Mouse (Mus musculus): ENCODE data around the gene Pla1a. TPM values are rescaled to one million over a fixed set of nuclear protein-coding genes. Genes with fewer than 3 reads are reported as not detected.

Gene Pla1a
- polyA plus RNA-seq, 1 experiment from 2014 or later, result 0.38 TPM

DNA sequence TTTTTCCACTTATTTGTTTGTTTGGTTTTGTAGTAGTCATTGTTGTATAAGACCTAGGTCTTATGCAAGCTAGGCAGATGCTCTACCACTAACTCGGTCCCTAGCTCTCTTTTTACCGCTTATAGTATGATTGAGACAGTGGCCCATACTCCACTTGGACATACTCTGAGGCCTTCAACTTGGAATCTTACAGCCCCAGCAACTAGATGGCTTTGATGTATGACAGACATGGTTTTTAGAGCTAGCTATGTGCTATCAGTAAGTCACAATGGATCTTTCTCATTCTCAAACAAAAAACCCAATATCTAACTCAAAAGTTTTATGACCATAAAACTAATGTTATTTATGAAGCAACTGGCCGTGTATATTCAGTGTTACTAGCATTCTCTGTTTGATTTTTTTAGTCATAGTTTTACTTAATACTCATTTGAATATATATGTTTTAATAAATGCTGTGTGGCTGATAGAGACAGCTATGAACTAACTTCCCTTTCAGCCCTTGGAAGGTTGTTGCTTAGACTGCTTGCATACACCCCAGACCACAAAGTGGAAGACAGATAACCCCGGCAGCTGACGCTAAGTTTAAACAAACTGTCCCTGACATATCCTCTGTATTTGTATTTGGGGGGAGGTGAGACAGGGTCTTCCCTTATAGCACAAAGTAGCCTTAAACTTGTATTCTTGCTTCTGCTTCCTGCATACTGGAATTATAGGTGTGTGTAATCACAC, 78.6 kb downstream of the Pla1a start:
- Histone ChIP-seq H3K4me3 (replicated peaks; ENCODE audit: low read depth, low read length) (no peak overlapping the region), H3K27ac (replicated peaks; ENCODE audit: low read depth, low read length) (no peak overlapping the region), H3K9ac (replicated peaks; ENCODE audit: low read length) (no peak overlapping the region), H3K36me3 (ENCODE audit: control insufficient read depth, insufficient read depth, low read length) (peaks cover 32% of the 10 kb centered on the region), H3K4me1 (ENCODE audit: control insufficient read depth, insufficient read depth, low read length) (no peaks in the 10 kb centered on the region), H3K4me2 (ENCODE audit: low read length) (no peak overlapping the region), H3K27me3 (ENCODE audit: control insufficient read depth, insufficient read depth, low read length) (no peaks in the 10 kb centered on the region), H3K9me3 (ENCODE audit: control insufficient read depth, low read length) (no peaks in the 10 kb centered on the region)
- ATAC-seq (ENCODE audit: low FRiP score, low TSS enrichment) (no peak), DNase-seq (no peak)
- 93% methylated on average over 5 of the region's 5 CpGs for WGBS

DNA sequence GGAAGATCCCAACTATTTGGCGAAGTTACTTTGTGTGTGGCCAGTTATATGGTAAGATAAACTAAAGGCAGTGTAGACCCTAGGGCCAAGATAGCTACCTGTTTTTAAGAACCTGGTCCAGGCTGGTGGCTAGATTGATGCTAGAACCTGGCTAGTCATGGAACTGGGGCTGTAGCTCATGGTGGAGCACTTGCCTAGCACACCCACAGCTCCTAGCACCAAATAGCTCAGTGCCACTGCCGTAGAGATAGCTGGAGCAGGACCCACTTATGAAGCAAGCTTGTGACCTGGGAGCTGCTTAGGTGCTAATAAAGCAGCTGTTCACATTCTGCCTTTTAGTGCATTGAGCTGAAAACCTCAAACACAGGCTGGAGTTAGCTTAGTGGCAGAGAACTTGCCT, 79.3 kb downstream of the Pla1a start:
- no peak for ATAC-seq (ENCODE audit: low FRiP score, low TSS enrichment)
- H3K9me3 ChIP-seq (ENCODE audit: control insufficient read depth, low read length), result no peaks in the 10 kb centered on the region
- H3K9ac ChIP-seq (replicated peaks; ENCODE audit: low read length), result no peak overlapping the region
- 93% methylated on average over 2 of the region's 2 CpGs for WGBS
- H3K27me3 ChIP-seq (ENCODE audit: control insufficient read depth, insufficient read depth, low read length), result no peaks in the 10 kb centered on the region
- no peaks in the 10 kb centered on the region for H3K4me1 ChIP-seq (ENCODE audit: control insufficient read depth, insufficient read depth, low read length)
- H3K4me2 ChIP-seq (ENCODE audit: low read length), result no peak overlapping the region
- peaks cover 34% of the 10 kb centered on the region for H3K36me3 ChIP-seq (ENCODE audit: control insufficient read depth, insufficient read depth, low read length)
- no peak overlapping the region for H3K4me3 ChIP-seq (replicated peaks; ENCODE audit: low read depth, low read length)
- DNase-seq, result no peak
- H3K27ac ChIP-seq (replicated peaks; ENCODE audit: low read depth, low read length), result no peak overlapping the region

GRCm38 (mm10) chr16:38352851-38353250, 80.1 kb downstream of the Pla1a start:
- ATAC-seq (ENCODE audit: low FRiP score, low TSS enrichment), result no peak
- H3K27ac ChIP-seq (replicated peaks; ENCODE audit: low read depth, low read length), result no peak overlapping the region

GRCm38 (mm10) chr16:38352031-38352430, 80.9 kb downstream of the Pla1a start:
- H3K27ac ChIP-seq (replicated peaks; ENCODE audit: low read depth, low read length), result no peak overlapping the region
- peaks cover 7% of the 10 kb centered on the region for H3K4me1 ChIP-seq (ENCODE audit: control insufficient read depth, insufficient read depth, low read length)
- H3K9ac ChIP-seq (replicated peaks; ENCODE audit: low read length), result no peak overlapping the region
- WGBS, result 91% methylated on average over 7 of the region's 7 CpGs
- no peaks in the 10 kb centered on the region for H3K27me3 ChIP-seq (ENCODE audit: control insufficient read depth, insufficient read depth, low read length)
- ATAC-seq (ENCODE audit: low FRiP score, low TSS enrichment), result no peak
- no peak overlapping the region for H3K4me3 ChIP-seq (replicated peaks; ENCODE audit: low read depth, low read length)
- H3K36me3 ChIP-seq (ENCODE audit: control insufficient read depth, insufficient read depth, low read length), result peaks cover 34% of the 10 kb centered on the region
- no peak for DNase-seq
- no peak overlapping the region for H3K4me2 ChIP-seq (ENCODE audit: low read length)
- H3K9me3 ChIP-seq (ENCODE audit: control insufficient read depth, low read length), result no peaks in the 10 kb centered on the region

More at GRCm38 (mm10) chr16:38352851-38353250, 80.1 kb downstream of the Pla1a start:
- no peak for DNase-seq
- Histone ChIP-seq H3K27me3 (ENCODE audit: control insufficient read depth, insufficient read depth, low read length) (no peaks in the 10 kb centered on the region), H3K9me3 (ENCODE audit: control insufficient read depth, low read length) (no peaks in the 10 kb centered on the region), H3K4me2 (ENCODE audit: low read length) (no peak overlapping the region), H3K9ac (replicated peaks; ENCODE audit: low read length) (no peak overlapping the region), H3K36me3 (ENCODE audit: control insufficient read depth, insufficient read depth, low read length) (peaks cover 34% of the 10 kb centered on the region), H3K4me1 (ENCODE audit: control insufficient read depth, insufficient read depth, low read length) (peaks cover 2% of the 10 kb centered on the region), H3K4me3 (replicated peaks; ENCODE audit: low read depth, low read length) (no peak overlapping the region)

- DNase-seq, result no peak
- Histone ChIP-seq H3K4me2 (ENCODE audit: low read length) (no peak overlapping the region), H3K27ac (replicated peaks; ENCODE audit: low read depth, low read length) (no peak overlapping the region), H3K9ac (replicated peaks; ENCODE audit: low read length) (no peak overlapping the region), H3K36me3 (ENCODE audit: control insufficient read depth, insufficient read depth, low read length) (peaks cover 34% of the 10 kb centered on the region), H3K27me3 (ENCODE audit: control insufficient read depth, insufficient read depth, low read length) (no peaks in the 10 kb centered on the region), H3K4me1 (ENCODE audit: control insufficient read depth, insufficient read depth, low read length) (peaks cover 7% of the 10 kb centered on the region), H3K9me3 (ENCODE audit: control insufficient read depth, low read length) (no peaks in the 10 kb centered on the region), H3K4me3 (replicated peaks; ENCODE audit: low read depth, low read length) (no peak overlapping the region)
- ATAC-seq (ENCODE audit: low FRiP score, low TSS enrichment), result no peak
- WGBS, result 85% methylated on average over 6 of the region's 6 CpGs
Observed at GRCm38 (mm10) chr16:38350939-38351338, 82.0 kb downstream of the Pla1a start.

DNA sequence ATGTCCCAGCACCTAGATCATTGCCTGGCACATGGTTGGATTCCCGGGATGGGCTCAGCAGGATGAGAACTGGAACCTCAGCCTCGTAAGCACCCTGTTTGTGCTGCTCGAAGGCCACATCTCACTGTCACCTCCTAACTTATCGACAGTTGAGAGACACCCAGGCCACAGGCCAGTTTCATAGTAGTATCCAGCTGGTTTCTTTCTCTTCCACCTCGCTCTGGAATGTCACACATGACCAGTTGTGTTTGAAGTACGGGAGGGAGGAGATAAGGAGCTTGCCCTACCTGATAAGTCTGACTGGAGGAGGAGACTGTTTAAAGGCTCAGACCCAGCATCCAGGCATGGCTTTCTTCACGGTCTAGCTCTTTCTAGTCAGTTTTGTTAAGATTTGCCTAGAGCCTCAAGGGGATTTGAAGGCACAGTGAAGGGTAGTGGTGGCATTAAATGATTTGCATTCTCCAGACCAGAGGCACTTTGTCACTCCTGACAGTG, 82.5 kb downstream of the Pla1a start:
- ATAC-seq (ENCODE audit: low FRiP score, low TSS enrichment) (no peak), DNase-seq (no peak)
- Histone ChIP-seq H3K4me1 (ENCODE audit: control insufficient read depth, insufficient read depth, low read length) (peaks cover 7% of the 10 kb centered on the region), H3K9ac (replicated peaks; ENCODE audit: low read length) (no peak overlapping the region), H3K4me2 (ENCODE audit: low read length) (no peak overlapping the region), H3K9me3 (ENCODE audit: control insufficient read depth, low read length) (no peaks in the 10 kb centered on the region), H3K36me3 (ENCODE audit: control insufficient read depth, insufficient read depth, low read length) (peaks cover 34% of the 10 kb centered on the region), H3K4me3 (replicated peaks; ENCODE audit: low read depth, low read length) (no peak overlapping the region), H3K27ac (replicated peaks; ENCODE audit: low read depth, low read length) (no peak overlapping the region), H3K27me3 (ENCODE audit: control insufficient read depth, insufficient read depth, low read length) (no peaks in the 10 kb centered on the region)
- WGBS, result 87% methylated on average over 7 of the region's 7 CpGs

DNA sequence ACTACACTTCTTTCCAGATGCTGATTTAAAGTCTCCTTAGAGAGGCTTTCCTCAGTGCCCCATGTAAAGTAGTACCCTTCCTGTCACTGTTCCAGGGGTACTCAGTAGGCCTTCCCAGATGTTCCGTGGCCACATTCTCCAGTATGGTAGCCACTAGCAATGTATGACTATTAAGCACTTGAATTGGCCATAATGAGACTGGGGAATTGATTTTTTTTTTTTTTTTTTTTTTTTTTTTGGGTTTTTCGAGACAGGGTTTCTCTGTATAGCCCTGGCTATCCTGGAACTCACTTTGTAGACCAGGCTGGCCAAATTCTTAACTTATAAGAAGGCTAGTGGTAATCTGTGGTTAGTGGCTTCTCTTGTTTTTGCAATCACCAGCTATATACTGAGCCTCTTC, 83.1 kb downstream of the Pla1a start:
- Histone ChIP-seq H3K4me2 (ENCODE audit: low read length) (no peak overlapping the region), H3K9me3 (ENCODE audit: control insufficient read depth, low read length) (no peaks in the 10 kb centered on the region), H3K27me3 (ENCODE audit: control insufficient read depth, insufficient read depth, low read length) (no peaks in the 10 kb centered on the region), H3K4me1 (ENCODE audit: control insufficient read depth, insufficient read depth, low read length) (peaks cover 7% of the 10 kb centered on the region), H3K27ac (replicated peaks; ENCODE audit: low read depth, low read length) (no peak overlapping the region), H3K9ac (replicated peaks; ENCODE audit: low read length) (no peak overlapping the region), H3K36me3 (ENCODE audit: control insufficient read depth, insufficient read depth, low read length) (peaks cover 34% of the 10 kb centered on the region), H3K4me3 (replicated peaks; ENCODE audit: low read depth, low read length) (no peak overlapping the region)
- WGBS, result 96% methylated on average over 2 of the region's 2 CpGs
- DNase-seq (no peak), ATAC-seq (ENCODE audit: low FRiP score, low TSS enrichment) (no peak)

GRCm38 (mm10) chr16:38348217-38348761, 84.7 kb downstream of the Pla1a start:
- no peak for ATAC-seq (ENCODE audit: low FRiP score, low TSS enrichment)
- 96% methylated on average over 9 of the region's 9 CpGs for WGBS
- Histone ChIP-seq H3K4me1 (ENCODE audit: control insufficient read depth, insufficient read depth, low read length) (peaks cover 7% of the 10 kb centered on the region), H3K27me3 (ENCODE audit: control insufficient read depth, insufficient read depth, low read length) (no peaks in the 10 kb centered on the region), H3K4me2 (ENCODE audit: low read length) (no peak overlapping the region), H3K9me3 (ENCODE audit: control insufficient read depth, low read length) (no peaks in the 10 kb centered on the region), H3K4me3 (replicated peaks; ENCODE audit: low read depth, low read length) (no peak overlapping the region), H3K9ac (replicated peaks; ENCODE audit: low read length) (no peak overlapping the region), H3K36me3 (ENCODE audit: control insufficient read depth, insufficient read depth, low read length) (peaks cover 34% of the 10 kb centered on the region), H3K27ac (replicated peaks; ENCODE audit: low read depth, low read length) (no peak overlapping the region)
- DNase-seq, result no peak

DNA sequence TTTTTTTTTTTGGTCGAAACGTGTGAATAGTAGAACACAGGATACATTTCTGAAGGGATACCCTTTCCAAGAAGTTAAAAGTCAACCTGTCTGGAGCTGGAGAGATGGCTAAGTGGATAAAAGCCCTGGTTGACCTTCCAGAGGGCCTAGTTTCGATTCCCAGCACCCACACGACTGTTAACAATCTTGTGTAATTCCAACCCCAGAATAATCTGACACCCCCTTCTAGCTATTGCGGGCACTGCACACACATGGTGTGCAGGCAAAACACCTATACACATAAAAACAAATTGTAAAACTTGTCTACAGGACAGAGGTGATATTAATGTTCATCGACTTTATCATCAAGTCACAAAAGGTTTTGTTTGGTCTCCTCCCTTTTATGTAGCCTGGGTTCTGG, 85.4 kb downstream of the Pla1a start:
- Histone ChIP-seq H3K4me2 (ENCODE audit: low read length) (peak overlapping the region; percentile 67), H3K27me3 (ENCODE audit: control insufficient read depth, insufficient read depth, low read length) (no peaks in the 10 kb centered on the region), H3K9ac (replicated peaks; ENCODE audit: low read length) (peak overlapping the region; percentile 84), H3K27ac (replicated peaks; ENCODE audit: low read depth, low read length) (no peak overlapping the region), H3K4me3 (replicated peaks; ENCODE audit: low read depth, low read length) (peak overlapping the region; percentile 76), H3K36me3 (ENCODE audit: control insufficient read depth, insufficient read depth, low read length) (peaks cover 31% of the 10 kb centered on the region), H3K4me1 (ENCODE audit: control insufficient read depth, insufficient read depth, low read length) (peaks cover 7% of the 10 kb centered on the region), H3K9me3 (ENCODE audit: control insufficient read depth, low read length) (no peaks in the 10 kb centered on the region)
- DNase-seq (no peak), ATAC-seq (ENCODE audit: low FRiP score, low TSS enrichment) (no peak)
- WGBS, result 62% methylated on average over 6 of the region's 6 CpGs

Data from midbrain, embryonic 14.5 days (tissue).